Mouse (Mus musculus) G1E (cell line): ENCODE results near the gene Elfn2. TPM values are rescaled to one million over a fixed set of nuclear protein-coding genes. Genes with fewer than 3 reads are reported as not detected.

Experiments used
- ATAC-seq: 2 replicates; pipeline ENCODE4 v1.8.0; 2016; ENCODE audit warnings: mild to moderate bottlenecking; ENCODE audit not compliant: insufficient number of reproducible peaks, poor library complexity, low FRiP score, severe bottlenecking; ENCODE audit errors: extremely low read depth
- DNase-seq: peaks from one replicate; pipeline ENCODE4 v3.0.0; 2012; ENCODE audit warnings: low spot score
- H3K27me3 ChIP-seq: 2 replicates; pipeline ENCODE4 v1.6.1; 2012; ENCODE audit warnings: mild to moderate bottlenecking, low read length, inconsistent platforms; ENCODE audit not compliant: insufficient read depth
- H3K36me3 ChIP-seq: replicated peaks from 2 replicates; pipeline ENCODE3; 2012; ENCODE audit warnings: mild to moderate bottlenecking, inconsistent platforms
- H3K4me1 ChIP-seq: 2 replicates; pipeline ENCODE4 v1.6.1; 2012; ENCODE audit warnings: low read depth, low read length, inconsistent platforms, mixed read lengths; ENCODE audit not compliant: insufficient read depth
- H3K4me3 ChIP-seq: 2 replicates; pipeline ENCODE4 v1.5.1; 2012; ENCODE audit warnings: low read depth, mild to moderate bottlenecking, inconsistent platforms, low read length, moderate library complexity, mixed read lengths
- H3K9me3 ChIP-seq: replicated peaks from 2 replicates; pipeline ENCODE4 v1.6.1; 2012; ENCODE audit warnings: inconsistent platforms
- CTCF ChIP-seq: IDR thresholded peaks from 2 replicates; pipeline ENCODE4 v1.5.1; 2012; ENCODE audit warnings: low read depth, low read length, inconsistent platforms, mixed read lengths
- GATA1 ChIP-seq: IDR thresholded peaks from 2 replicates; pipeline ENCODE4 v1.6.1; 2012; ENCODE audit warnings: borderline replicate concordance, low read length, inconsistent platforms, mixed read lengths
- GATA2 ChIP-seq: IDR thresholded peaks from 2 replicates; pipeline ENCODE4 v1.6.1; 2012; ENCODE audit warnings: low read depth, low read length, inconsistent platforms, borderline replicate concordance
- POLR2AphosphoS5 ChIP-seq: IDR thresholded peaks from 2 replicates; pipeline ENCODE4 v1.6.1; 2012; ENCODE audit warnings: low read depth, low read length, inconsistent platforms; ENCODE audit not compliant: insufficient replicate concordance
- TAL1 ChIP-seq: conservative IDR thresholded peaks from 2 replicates; pipeline ENCODE4 v1.6.1; 2012; ENCODE audit warnings: low read depth, low read length, inconsistent platforms, mixed read lengths
- polyA plus RNA-seq: library from polyadenylated mRNA; stranded (reverse); fragments of >175 nt; gene quantifications from 2 replicates; pipeline ENCODE4 v1.2.3, GENCODE M21; 2012
- total RNA-seq, 2 experiments: library from RNA; stranded (forward) in 1 of 2; stranded (reverse) in 1 of 2; fragments of 200-1000 nt in 1 of 2; fragments of >200 nt in 1 of 2; fragmentation: Nextera tagmentation in 1 of 2; gene quantifications; 2 replicates each; pipeline ENCODE4 v1.2.3; 2014 to 2017

Gene Elfn2
- total and polyA plus RNA-seq, 3 experiments, result 0.05 TPM; not detected in 2

DNA sequence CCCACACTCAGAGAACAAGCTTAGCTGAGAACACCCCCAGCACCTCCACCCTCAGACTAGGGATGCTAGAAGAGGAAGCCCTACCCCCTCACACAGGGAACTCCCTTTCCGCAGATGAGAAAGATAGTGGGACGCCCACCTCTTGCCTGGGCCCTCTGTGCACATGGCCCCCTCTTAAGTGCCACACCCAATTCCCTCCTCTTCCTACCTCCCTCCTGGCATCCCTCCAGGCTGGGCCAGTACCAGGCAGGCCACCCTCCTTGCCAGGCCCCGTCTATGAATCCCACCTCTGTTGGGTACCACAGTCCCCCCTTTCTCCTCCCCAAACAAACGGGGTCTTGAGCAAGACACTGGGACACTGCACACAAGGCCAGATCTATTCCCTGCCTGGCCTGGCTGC lies 13.7 kb downstream of the Elfn2 start:
- no peak for TF ChIP-seq GATA1
- no peak for TF ChIP-seq POLR2AphosphoS5
- no peak for TF ChIP-seq GATA2
- no peak for TF ChIP-seq TAL1
- no peak for TF ChIP-seq CTCF
- H3K27me3 ChIP-seq, result peaks cover 5% of the 10 kb centered on the region; the same call in 1 of the 2 replicates

GRCm38 (mm10) chr15:78704007-78704406 lies 14.6 kb downstream of the Elfn2 start:
- Histone ChIP-seq H3K4me1 (no peaks in the 10 kb centered on the region), H3K4me3 (no peak overlapping the region), H3K9me3 (no peaks in the 10 kb centered on the region), H3K36me3 (no peaks in the 10 kb centered on the region), H3K27me3 (peaks cover 5% of the 10 kb centered on the region; the same call in 1 of the 2 replicates)
- TF ChIP-seq TAL1 (no peak), GATA1 (no peak), CTCF (no peak), GATA2 (no peak), POLR2AphosphoS5 (no peak)
- ATAC-seq (no peak), DNase-seq (no peak)

More for the DNA sequence above, 13.7 kb downstream of the Elfn2 start:
- no peak for DNase-seq
- Histone ChIP-seq H3K36me3 (no peaks in the 10 kb centered on the region), H3K4me3 (no peak overlapping the region), H3K9me3 (no peaks in the 10 kb centered on the region), H3K4me1 (no peaks in the 10 kb centered on the region)
- no peak for ATAC-seq

- Histone ChIP-seq H3K4me1 (no peaks in the 10 kb centered on the region), H3K4me3 (no peak overlapping the region), H3K9me3 (no peaks in the 10 kb centered on the region), H3K27me3 (peaks cover 8% of the 10 kb centered on the region), H3K36me3 (no peaks in the 10 kb centered on the region)
- ATAC-seq, result no peak
- TF ChIP-seq CTCF (no peak), GATA2 (no peak), TAL1 (no peak), POLR2AphosphoS5 (no peak), GATA1 (no peak)
- DNase-seq, result no peak
Observed at GRCm38 (mm10) chr15:78700420-78700819, 18.2 kb downstream of the Elfn2 start.

- Histone ChIP-seq H3K27me3 (peaks cover 8% of the 10 kb centered on the region), H3K9me3 (no peaks in the 10 kb centered on the region), H3K4me3 (no peak overlapping the region), H3K36me3 (no peaks in the 10 kb centered on the region), H3K4me1 (no peaks in the 10 kb centered on the region)
- ATAC-seq (no peak), DNase-seq (no peak)
- TF ChIP-seq TAL1, result no peak
- no peak for TF ChIP-seq POLR2AphosphoS5
- TF ChIP-seq GATA1, result no peak
- TF ChIP-seq CTCF, result no peak
Observed at GRCm38 (mm10) chr15:78699513-78699912, 19.1 kb downstream of the Elfn2 start.

- Histone ChIP-seq H3K4me3 (no peak overlapping the region), H3K36me3 (no peaks in the 10 kb centered on the region), H3K27me3 (peaks cover 8% of the 10 kb centered on the region), H3K4me1 (no peaks in the 10 kb centered on the region), H3K9me3 (no peaks in the 10 kb centered on the region)
- DNase-seq, result no peak
- no peak for ATAC-seq
- no peak for TF ChIP-seq CTCF
- no peak for TF ChIP-seq GATA1
- no peak for TF ChIP-seq TAL1
- TF ChIP-seq GATA2, result no peak
- no peak for TF ChIP-seq POLR2AphosphoS5
Observed at GRCm38 (mm10) chr15:78698491-78699135, 20.0 kb downstream of the Elfn2 start.

DNA sequence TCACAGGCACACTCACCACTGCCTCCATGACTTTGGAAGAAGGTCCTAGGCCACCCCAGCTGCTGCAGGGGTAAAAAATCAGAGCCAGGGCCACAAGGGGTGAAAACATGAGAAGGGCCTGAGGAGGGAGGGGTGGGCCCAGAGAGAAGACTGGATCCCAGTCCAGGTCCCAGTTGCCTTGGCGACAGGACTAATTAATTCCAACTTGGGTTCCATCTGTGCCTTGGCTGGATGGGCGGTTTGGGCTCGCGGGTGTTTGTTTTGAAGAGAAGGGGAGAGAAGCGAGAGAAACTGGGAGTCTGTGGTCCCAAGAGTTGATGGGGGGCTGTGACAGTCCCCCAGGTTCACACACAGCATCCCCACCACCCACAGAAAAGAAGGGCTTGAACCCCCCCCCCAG lies 20.5 kb downstream of the Elfn2 start:
- no peak for ATAC-seq
- Histone ChIP-seq H3K4me1 (no peaks in the 10 kb centered on the region), H3K4me3 (no peak overlapping the region), H3K9me3 (no peaks in the 10 kb centered on the region), H3K27me3 (peaks cover 4% of the 10 kb centered on the region), H3K36me3 (no peaks in the 10 kb centered on the region)
- no peak for DNase-seq
- TF ChIP-seq TAL1 (no peak), POLR2AphosphoS5 (no peak), GATA1 (no peak)

- DNase-seq, result no peak
- TF ChIP-seq POLR2AphosphoS5, result no peak
- TF ChIP-seq TAL1, result no peak
- TF ChIP-seq GATA1, result no peak
- no peak for TF ChIP-seq CTCF
- no peak for TF ChIP-seq GATA2
Observed at GRCm38 (mm10) chr15:78695745-78696144, 22.8 kb downstream of the Elfn2 start.

More at GRCm38 (mm10) chr15:78695745-78696144, 22.8 kb downstream of the Elfn2 start:
- H3K9me3 ChIP-seq, result no peaks in the 10 kb centered on the region
- no peaks in the 10 kb centered on the region for H3K4me1 ChIP-seq
- no peak overlapping the region for H3K4me3 ChIP-seq
- no peak for ATAC-seq
- H3K27me3 ChIP-seq, result peaks cover 6% of the 10 kb centered on the region
- H3K36me3 ChIP-seq, result no peaks in the 10 kb centered on the region
